Mouse (Mus musculus) B cell, adult (primary cell): ENCODE measurements around the gene Tmie. TPM values are rescaled to one million over a fixed set of nuclear protein-coding genes. Genes with fewer than 3 reads are reported as not detected.

ENCODE experiments used
- total RNA-seq: library from RNA; stranded (reverse); gene quantifications from 4 replicates; pipeline ENCODE4 v1.2.4, GENCODE M21; 2023; ENCODE audit not compliant: inconsistent age

Tmie gene
- not detected in 4 replicates for total RNA-seq

GRCm38 (mm10) chr9:110879998-110880561, at the start of gene Tmie:
TSS of gene Tmie (minus strand) at chr9:110880113.

GRCm38 (mm10) chr9:110916786-110917185, 36.9 kb upstream of the Tmie start, which contains the start of gene Fam240a:
TSS of gene Fam240a (minus strand) at chr9:110916861.

GRCm38 (mm10) chr9:110879191-110879920, 557 bp downstream of the Tmie start, which contains the start of gene Als2cl:
TSS of gene Als2cl (plus strand) at chr9:110879870.

GRCm38 (mm10) chr9:110857781-110858472, 22.0 kb downstream of the Tmie start, which contains the start of gene Prss50:
TSS of gene Prss50 (plus strand) at chr9:110857967.

GRCm38 (mm10) chr9:110844206-110844605, 35.7 kb downstream of the Tmie start, which contains the start of gene Prss46:
TSS of gene Prss46 (plus strand) at chr9:110844506.

GRCm38 (mm10) chr9:110834411-110834810, 45.5 kb downstream of the Tmie start, which contains the start of gene Prss45:
TSS of gene Prss45 (plus strand) at chr9:110834588.

GRCm38 (mm10) chr9:110826390-110826789, 53.5 kb downstream of the Tmie start, which contains the start of gene Prss43:
TSS of gene Prss43 (plus strand) at chr9:110826690.

Other genes starting within 250 kb of the Tmie start
- gene Nbeal2, start 226.0 kb downstream of the Tmie start, total RNA-seq, result 35.1 to 39.2 TPM (median 37.6 TPM) in 4 replicates
- 86.7 to 110 TPM (median 103 TPM) in 4 replicates for gene Ccdc12, start 223.6 kb downstream of the Tmie start, total RNA-seq
- gene Myl3, start 138.3 kb downstream of the Tmie start, total RNA-seq, result not detected in 4 replicates
- gene Pth1r, start 133.0 kb downstream of the Tmie start, total RNA-seq, result not detected in 4 replicates
- not detected in 4 replicates for gene Prss42, start 81.9 kb downstream of the Tmie start, total RNA-seq
- not detected in 4 replicates for gene Prss44, start 66.1 kb downstream of the Tmie start, total RNA-seq
- not detected in 4 replicates for gene Prss43, start 53.4 kb downstream of the Tmie start, total RNA-seq
- not detected in 4 replicates for gene Prss45, start 45.5 kb downstream of the Tmie start, total RNA-seq
- not detected in 4 replicates for gene Prss46, start 35.6 kb downstream of the Tmie start, total RNA-seq
- gene Prss50, start 22.1 kb downstream of the Tmie start, total RNA-seq, result not detected in 4 replicates
- gene Als2cl, start 243 bp downstream of the Tmie start, total RNA-seq, result 0.22 to 2.5 TPM in 2 of 4 replicates, not detected in the others
- gene Fam240a, start 36.7 kb upstream of the Tmie start, total RNA-seq, result not detected in 4 replicates
- not detected in 4 replicates for gene Tdgf1, start 66.0 kb upstream of the Tmie start, total RNA-seq
- not detected in 4 replicates for gene Lrrc2, start 71.4 kb upstream of the Tmie start, total RNA-seq
- not detected in 4 replicates for gene Rtp3, start 110.5 kb upstream of the Tmie start, total RNA-seq
- gene Ltf, start 139.2 kb upstream of the Tmie start, total RNA-seq, result 2.0 to 3.6 TPM (median 2.6 TPM) in 4 replicates
- gene Ccrl2, start 177.4 kb upstream of the Tmie start, total RNA-seq, result 2.6 to 4.7 TPM (median 4.4 TPM) in 4 replicates
- gene Lrrfip2, start 237.5 kb upstream of the Tmie start, total RNA-seq, result 25.1 to 33.3 TPM (median 28.5 TPM) in 4 replicates